Mouse (Mus musculus) gastrocnemius, postnatal 36 days (tissue): Measurements from ENCODE around the gene Pla2g3. TPM values are rescaled to one million over a fixed set of nuclear protein-coding genes. Genes with fewer than 3 reads are reported as not detected.

Source experiments
- DNase-seq, 2 experiments: peaks; one replicate each; pipeline ENCODE4 v3.0.0; 2022
- intact Hi-C: fragments of 180-260 bp; cut with DNase I; formaldehyde crosslinking; loops from one replicate; pipeline ENCODE4 v1.15.1; 2025
- total RNA-seq, 2 experiments: library from RNA; stranded (reverse); gene quantifications; 2 replicates each; pipeline ENCODE4 v1.2.3; 2021

The Pla2g3 gene
- total RNA-seq, 2 experiments from 2014 or later: 0.10 TPM; not detected in 1

- DNase-seq: peak in 1 of 2 experiments; percentile 11
- intact Hi-C loops: loop anchor here (2.0 kb wide), 1 partner anchor 63 kb away; no protein-coding TSS in a partner anchor
Measured at GRCm38 (mm10) chr11:3533406-3533932, 45.4 kb downstream of the Pla2g3 start.

- no peak for DNase-seq
- intact Hi-C loops: loop anchor here (2.0 to 5.0 kb wide), 3 partner anchors 97 to 252 kb away; partner anchors contain the start of gene Morc2a
Measured at GRCm38 (mm10) chr11:3534956-3535355, 46.9 kb downstream of the Pla2g3 start.

GRCm38 (mm10) chr11:3535406-3535986 is 47.4 kb downstream of the Pla2g3 start:
- DNase-seq: peak; percentile 95
- intact Hi-C loops: loop anchor here (2.0 to 5.0 kb wide), 3 partner anchors 97 to 251 kb away; partner anchors contain the start of gene Morc2a

- no peak for DNase-seq
- intact Hi-C loops: loop anchor here (5.0 kb wide), 2 partner anchors 96 to 111 kb away; partner anchors contain the start of gene Morc2a
Measured at GRCm38 (mm10) chr11:3536082-3536481, 48.0 kb downstream of the Pla2g3 start.

- no peak for DNase-seq
- intact Hi-C loops: loop anchor here (5.0 kb wide), 2 partner anchors 95 to 110 kb away; partner anchors contain the start of gene Morc2a
Measured at GRCm38 (mm10) chr11:3536745-3537333, 48.8 kb downstream of the Pla2g3 start.

- DNase-seq: no peak
- intact Hi-C loops: loop anchor here (5.0 kb wide), 2 partner anchors 95 to 110 kb away; partner anchors contain the start of gene Morc2a
Measured at GRCm38 (mm10) chr11:3537711-3538110, 49.6 kb downstream of the Pla2g3 start.

GRCm38 (mm10) chr11:3538341-3538740 is 50.3 kb downstream of the Pla2g3 start:
- intact Hi-C loops: loop anchor here (5.0 kb wide), 2 partner anchors 94 to 109 kb away; partner anchors contain the start of gene Morc2a
- DNase-seq: no peak

- DNase-seq: peak; percentile 89 to 90
- intact Hi-C loops: loop anchor here (5.0 kb wide), 2 partner anchors 93 to 108 kb away; partner anchors contain the start of gene Morc2a
Measured at GRCm38 (mm10) chr11:3539111-3539825, 51.2 kb downstream of the Pla2g3 start.

- intact Hi-C loops: loop anchor here (5.0 kb wide), 2 partner anchors 92 to 107 kb away; partner anchors contain the start of gene Morc2a
- no peak for DNase-seq
Measured at GRCm38 (mm10) chr11:3539826-3540196, 51.7 kb downstream of the Pla2g3 start.

- no peak for DNase-seq
- intact Hi-C loops: no loop called here
Measured at GRCm38 (mm10) chr11:3540451-3541085, 52.5 kb downstream of the Pla2g3 start, which contains the start of gene Smtn. TSS of gene Smtn (minus strand) at chr11:3540612.

- no peak for DNase-seq
- intact Hi-C loops: no loop called here
Measured at GRCm38 (mm10) chr11:3541932-3542331, 53.8 kb downstream of the Pla2g3 start.

- DNase-seq: peak; percentile 72 to 82
- intact Hi-C loops: no loop called here
Measured at GRCm38 (mm10) chr11:3543001-3543400, 54.9 kb downstream of the Pla2g3 start.

GRCm38 (mm10) chr11:3544409-3544808 is 56.3 kb downstream of the Pla2g3 start:
- intact Hi-C loops: no loop called here
- DNase-seq: no peak

- intact Hi-C loops: loop anchor here (5.0 kb wide), 1 partner anchor 47 kb away; no protein-coding TSS in a partner anchor
- no peak for DNase-seq
Measured at GRCm38 (mm10) chr11:3545531-3546241, 57.6 kb downstream of the Pla2g3 start.

GRCm38 (mm10) chr11:3546242-3546562 is 58.1 kb downstream of the Pla2g3 start:
- intact Hi-C loops: loop anchor here (5.0 kb wide), 1 partner anchor 46 kb away; no protein-coding TSS in a partner anchor
- no peak for DNase-seq

- intact Hi-C loops: loop anchor here (5.0 kb wide), 1 partner anchor 45 kb away; no protein-coding TSS in a partner anchor
- no peak for DNase-seq
Measured at GRCm38 (mm10) chr11:3547047-3547446, 59.0 kb downstream of the Pla2g3 start.

- intact Hi-C loops: loop anchor here (5.0 kb wide), 1 partner anchor 44 kb away; no protein-coding TSS in a partner anchor
- DNase-seq: no peak
Measured at GRCm38 (mm10) chr11:3547969-3548368, 59.9 kb downstream of the Pla2g3 start.

- DNase-seq: no peak
- intact Hi-C loops: loop anchor here (5.0 kb wide), 1 partner anchor 44 kb away; no protein-coding TSS in a partner anchor
Measured at GRCm38 (mm10) chr11:3548564-3549295, 60.6 kb downstream of the Pla2g3 start.
